Mouse (Mus musculus): ENCODE data around the gene Gdi2. TPM values are rescaled to one million over a fixed set of nuclear protein-coding genes. Genes with fewer than 3 reads are reported as not detected.
"Not testable (repeated sequence)": the region's sequence is repeated elsewhere in the genome, so short reads cannot be mapped to it uniquely, and the experiment has no call there.

The Gdi2 gene
- polyA plus RNA-seq (2012; rRNA removed) = 159 and 174 TPM in 2 replicates

DNA sequence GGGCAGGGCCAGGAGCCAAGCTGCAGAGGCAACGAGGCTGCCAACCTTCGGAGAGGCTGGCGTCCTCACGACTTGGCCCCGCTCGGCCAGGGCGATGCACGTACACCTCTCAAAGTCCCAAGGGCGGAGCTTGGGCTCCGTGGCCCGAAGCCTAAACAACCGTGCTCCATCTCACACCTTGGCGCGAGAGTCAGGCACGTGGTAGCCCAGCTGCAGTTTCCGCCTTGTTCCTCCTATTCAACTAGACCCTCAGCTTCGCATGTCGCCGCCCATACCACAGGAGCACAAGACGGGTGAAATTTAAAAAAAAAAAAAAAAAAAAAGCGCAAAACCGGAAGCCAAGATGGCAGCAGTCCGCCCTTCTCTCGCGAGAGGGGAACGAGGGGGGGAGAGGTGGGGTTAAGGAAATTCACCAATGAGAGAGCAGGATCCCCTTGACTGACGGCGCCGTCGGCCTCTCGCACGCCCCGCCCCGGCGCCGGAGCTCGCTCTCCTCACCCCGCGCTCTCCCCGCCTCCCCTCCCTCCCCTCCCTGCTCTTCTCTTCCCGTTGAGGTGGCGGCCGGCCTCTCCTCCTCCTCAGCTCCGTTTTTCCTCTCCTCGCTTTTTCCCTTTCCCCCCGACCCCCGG is at the start of gene Gdi2:
Gene Gdi2 (plus strand): TSS at position 470 of the 629 bp plus-strand sequence.
- no peaks in the 10 kb centered on the region for H3K36me3 ChIP-seq (ENCODE audit: control insufficient read depth, insufficient read depth, low read length)
- no peaks in the 10 kb centered on the region for H3K27me3 ChIP-seq (replicated peaks; ENCODE audit: control insufficient read depth, insufficient read depth, low read length)
- DNase-seq = peak; percentile 97
- H3K27ac ChIP-seq (ENCODE audit: insufficient read depth, low read depth, low read length) = peak within 1 kb of the TSS; percentile 97
- WGBS = 1% methylated on average over 44 of the region's 47 CpGs
- H3K4me1 ChIP-seq (ENCODE audit: control insufficient read depth, insufficient read depth, low read length) = peaks cover 13% of the 10 kb centered on the region; the same call in 1 of the 2 replicates
- H3K4me3 ChIP-seq (ENCODE audit: insufficient read depth, low read depth, low read length) = peak within 1 kb of the TSS; percentile 92
- TF ChIP-seq CTCF (conservative IDR thresholded peaks at IDR 0.05; ENCODE audit: insufficient read depth, insufficient read length, low read depth, low read length) = no peak
- TF ChIP-seq POLR2A (IDR thresholded peaks at IDR 0.05; ENCODE audit: low read depth, low read length) = peak; percentile 55

GRCm38 (mm10) chr13:3495526-3495925 is 42.3 kb upstream of the Gdi2 start:
- Histone ChIP-seq H3K4me1 (ENCODE audit: control insufficient read depth, insufficient read depth, low read length) (no peaks in the 10 kb centered on the region), H3K36me3 (ENCODE audit: control insufficient read depth, insufficient read depth, low read length) (no peaks in the 10 kb centered on the region), H3K27ac (ENCODE audit: insufficient read depth, low read depth, low read length) (no peak overlapping the region), H3K4me3 (ENCODE audit: insufficient read depth, low read depth, low read length) (no peak overlapping the region), H3K27me3 (replicated peaks; ENCODE audit: control insufficient read depth, insufficient read depth, low read length) (no peaks in the 10 kb centered on the region)
- WGBS = 94% methylated on average over 4 of the region's 4 CpGs
- DNase-seq = no peak
- TF ChIP-seq POLR2A (IDR thresholded peaks at IDR 0.05; ENCODE audit: low read depth, low read length) = no peak
- no peak for TF ChIP-seq CTCF (conservative IDR thresholded peaks at IDR 0.05; ENCODE audit: insufficient read depth, insufficient read length, low read depth, low read length)

GRCm38 (mm10) chr13:3501014-3501413 is 36.8 kb upstream of the Gdi2 start:
- H3K36me3 ChIP-seq (ENCODE audit: control insufficient read depth, insufficient read depth, low read length); DNase-seq; H3K4me3 ChIP-seq (ENCODE audit: insufficient read depth, low read depth, low read length); H3K27me3 ChIP-seq (replicated peaks; ENCODE audit: control insufficient read depth, insufficient read depth, low read length); H3K27ac ChIP-seq (ENCODE audit: insufficient read depth, low read depth, low read length); H3K4me1 ChIP-seq (ENCODE audit: control insufficient read depth, insufficient read depth, low read length): not testable (repeated sequence)
- WGBS = 78% methylated on average over 6 of the region's 6 CpGs

DNA sequence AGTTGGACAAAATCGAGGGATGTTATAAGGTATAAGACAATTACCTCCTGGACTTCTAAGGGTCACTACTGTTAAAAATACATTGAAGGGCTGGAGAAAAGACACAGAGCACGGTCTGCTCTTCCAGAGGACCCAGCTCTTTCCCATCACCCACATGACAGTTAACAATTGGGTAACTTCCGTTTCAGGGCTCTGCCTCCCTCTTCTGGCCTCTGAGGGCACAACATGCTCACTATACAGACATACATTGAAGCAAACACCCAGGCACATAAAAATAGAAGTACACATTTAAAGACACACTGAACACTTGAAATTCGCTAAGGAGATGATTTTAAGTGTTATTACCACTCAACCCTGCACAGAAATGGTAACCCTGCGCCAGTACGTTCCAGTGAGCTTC is 22.5 kb upstream of the Gdi2 start:
- not testable (repeated sequence) for H3K27ac ChIP-seq (ENCODE audit: insufficient read depth, low read depth, low read length); H3K27me3 ChIP-seq (replicated peaks; ENCODE audit: control insufficient read depth, insufficient read depth, low read length); H3K36me3 ChIP-seq (ENCODE audit: control insufficient read depth, insufficient read depth, low read length); H3K4me1 ChIP-seq (ENCODE audit: control insufficient read depth, insufficient read depth, low read length); H3K4me3 ChIP-seq (ENCODE audit: insufficient read depth, low read depth, low read length)
- 80% methylated on average over 6 of the region's 6 CpGs for WGBS
- peak; percentile 54 for TF ChIP-seq CTCF (conservative IDR thresholded peaks at IDR 0.05; ENCODE audit: insufficient read depth, insufficient read length, low read depth, low read length)
- DNase-seq = peak; percentile 16

DNA sequence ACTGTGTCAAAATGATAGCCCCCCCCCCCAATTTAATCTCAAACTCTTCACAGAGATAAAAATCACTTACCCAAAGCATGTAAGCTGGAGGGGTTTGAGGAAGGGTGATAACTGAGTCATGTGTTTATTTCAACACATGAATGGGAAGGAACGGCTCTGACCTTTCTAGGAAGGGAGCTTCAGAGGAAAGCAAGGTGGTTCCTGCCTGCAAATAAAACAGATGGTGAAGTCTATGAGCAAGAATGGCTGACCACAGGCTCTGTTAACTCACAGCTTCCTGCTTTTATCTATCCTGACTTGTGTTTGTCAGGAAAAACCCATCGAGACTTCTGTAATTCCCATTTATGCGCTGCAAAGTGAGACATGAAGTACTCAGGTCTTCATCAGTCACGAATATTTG is 18.5 kb upstream of the Gdi2 start:
- WGBS = 60% methylated on average over 4 of the region's 4 CpGs
- H3K36me3 ChIP-seq (ENCODE audit: control insufficient read depth, insufficient read depth, low read length); H3K27ac ChIP-seq (ENCODE audit: insufficient read depth, low read depth, low read length); H3K27me3 ChIP-seq (replicated peaks; ENCODE audit: control insufficient read depth, insufficient read depth, low read length); DNase-seq; H3K4me3 ChIP-seq (ENCODE audit: insufficient read depth, low read depth, low read length); H3K4me1 ChIP-seq (ENCODE audit: control insufficient read depth, insufficient read depth, low read length): not testable (repeated sequence)

DNA sequence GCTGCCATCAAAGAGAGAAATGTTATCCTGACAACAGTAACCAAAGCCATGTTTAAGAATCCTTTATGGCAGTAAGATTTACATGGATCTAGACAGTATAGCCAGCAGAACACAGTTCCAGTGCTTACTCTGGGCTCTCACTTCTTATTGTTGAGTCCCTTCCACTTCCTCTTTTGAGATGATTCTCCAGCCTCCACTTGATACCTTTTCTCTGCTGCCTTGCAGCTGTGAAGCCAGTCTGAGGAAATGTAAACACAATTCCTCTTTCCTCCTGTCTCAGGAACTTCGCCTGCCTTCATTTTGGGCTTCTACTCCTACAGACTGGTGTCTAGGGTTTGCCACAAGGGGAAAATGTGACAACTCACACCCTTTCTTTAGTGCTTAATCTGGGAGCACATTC is 17.9 kb upstream of the Gdi2 start:
- not testable (repeated sequence) for DNase-seq; H3K27me3 ChIP-seq (replicated peaks; ENCODE audit: control insufficient read depth, insufficient read depth, low read length); H3K4me3 ChIP-seq (ENCODE audit: insufficient read depth, low read depth, low read length); H3K27ac ChIP-seq (ENCODE audit: insufficient read depth, low read depth, low read length); H3K4me1 ChIP-seq (ENCODE audit: control insufficient read depth, insufficient read depth, low read length); H3K36me3 ChIP-seq (ENCODE audit: control insufficient read depth, insufficient read depth, low read length)
- WGBS = 39% methylated on average over 1 of the region's 1 CpGs

DNA sequence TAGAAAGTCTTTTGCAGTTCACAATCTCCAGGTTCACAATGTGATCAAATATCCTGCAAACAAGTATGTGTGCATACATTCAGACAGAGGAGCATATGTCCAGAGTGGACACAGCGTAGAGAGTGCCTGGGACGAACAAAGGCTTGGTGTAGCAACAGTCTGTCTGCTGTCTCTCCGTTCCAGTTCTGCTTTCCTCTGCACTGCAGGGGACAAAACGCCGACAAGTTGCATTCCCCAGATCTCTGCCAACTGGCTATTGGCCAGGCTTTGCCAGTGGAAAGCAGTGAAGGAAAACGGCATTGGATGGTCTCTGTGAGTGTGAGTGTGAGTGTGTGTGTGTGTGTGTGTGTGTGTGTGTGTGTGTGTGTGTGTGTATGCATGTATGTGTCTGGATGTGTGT is 14.4 kb upstream of the Gdi2 start:
- TF ChIP-seq CTCF (conservative IDR thresholded peaks at IDR 0.05; ENCODE audit: insufficient read depth, insufficient read length, low read depth, low read length) (no peak), POLR2A (IDR thresholded peaks at IDR 0.05; ENCODE audit: low read depth, low read length) (no peak)

GRCm38 (mm10) chr13:3523946-3524345 is 13.9 kb upstream of the Gdi2 start:
- peaks cover 5% of the 10 kb centered on the region; the same call in 1 of the 2 replicates for H3K4me1 ChIP-seq (ENCODE audit: control insufficient read depth, insufficient read depth, low read length)
- H3K36me3 ChIP-seq (ENCODE audit: control insufficient read depth, insufficient read depth, low read length) = no peaks in the 10 kb centered on the region
- H3K27ac ChIP-seq (ENCODE audit: insufficient read depth, low read depth, low read length) = no peak overlapping the region
- TF ChIP-seq POLR2A (IDR thresholded peaks at IDR 0.05; ENCODE audit: low read depth, low read length) = no peak
- TF ChIP-seq CTCF (conservative IDR thresholded peaks at IDR 0.05; ENCODE audit: insufficient read depth, insufficient read length, low read depth, low read length) = no peak
- no peak for DNase-seq
- no peaks in the 10 kb centered on the region for H3K27me3 ChIP-seq (replicated peaks; ENCODE audit: control insufficient read depth, insufficient read depth, low read length)
- no peak overlapping the region for H3K4me3 ChIP-seq (ENCODE audit: insufficient read depth, low read depth, low read length)
- 38% methylated on average over 1 of the region's 1 CpGs for WGBS

More for the DNA sequence above, 14.4 kb upstream of the Gdi2 start:
- no peaks in the 10 kb centered on the region for H3K27me3 ChIP-seq (replicated peaks; ENCODE audit: control insufficient read depth, insufficient read depth, low read length)
- H3K36me3 ChIP-seq (ENCODE audit: control insufficient read depth, insufficient read depth, low read length) = no peaks in the 10 kb centered on the region
- H3K4me1 ChIP-seq (ENCODE audit: control insufficient read depth, insufficient read depth, low read length) = peaks cover 5% of the 10 kb centered on the region; the same call in 1 of the 2 replicates
- H3K27ac ChIP-seq (ENCODE audit: insufficient read depth, low read depth, low read length) = no peak overlapping the region
- whole genome bisulfite sequencing = 21% methylated on average over 6 of the region's 6 CpGs
- DNase-seq = peak; percentile 76
- no peak overlapping the region for H3K4me3 ChIP-seq (ENCODE audit: insufficient read depth, low read depth, low read length)

Data from kidney, adult 2 months (tissue).